Comparison of ENCODE assay signal across 19 mouse cellular contexts in the genomic region with DNA sequence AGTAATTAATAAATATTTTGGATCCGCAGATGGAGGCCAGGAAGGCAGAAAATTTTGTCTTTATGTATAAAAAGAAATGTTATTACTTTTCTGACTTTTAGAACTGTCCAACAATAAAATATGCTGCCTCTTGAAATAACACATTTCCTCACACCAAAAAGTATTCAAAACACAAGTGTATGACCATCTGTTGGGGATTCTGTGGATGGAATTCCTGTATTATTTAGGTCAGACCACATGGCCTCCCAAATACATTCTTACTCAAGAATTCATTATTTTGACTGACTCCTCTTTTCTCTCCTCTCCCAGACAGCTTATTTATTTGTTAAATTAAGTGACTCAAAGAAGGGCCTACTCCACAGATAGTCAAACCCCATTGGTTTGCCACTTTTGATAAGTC.
"Had no signal": no experiment of that assay in that cellular context is flagged by ENCODE, and none has a peak within 500 bp of the region (broad histone marks: within the 10 kb centered on the region; RNA-seq: fewer than 3 reads in every experiment).

No protein-coding gene starts in this region.

- ATAC-seq: midbrain, embryonic 16.5 days had no signal

- H3K4me2 ChIP-seq: lung, embryonic 14.5 days; midbrain, embryonic 12.5 days; neural tube, embryonic 13.5 days; neural tube, embryonic 15.5 days had no signal

- H3K9me3 ChIP-seq: midbrain, embryonic 10.5 days; midbrain, embryonic 12.5 days; neural tube, embryonic 13.5 days; neural tube, embryonic 15.5 days had no signal

- H3K36me3 ChIP-seq: midbrain, embryonic 10.5 days; midbrain, embryonic 12.5 days; neural tube, embryonic 13.5 days; neural tube, embryonic 15.5 days had no signal

- DNase-seq: lung, adult 18-20 months; lung, embryonic 14.5 days; lung, postnatal 10 days; lung, postnatal 4 days; midbrain, embryonic 14.5 days; retina, postnatal 1 day; right cerebral cortex, adult 18-20 months; right cerebral cortex, postnatal 25 days; right cerebral cortex, postnatal 4 days; spleen, adult 18-20 months; thymus, adult 18-20 months; thymus, postnatal 14 days; thymus, postnatal 36 days had no signal

- H3K27me3 ChIP-seq: midbrain, embryonic 12.5 days; neural tube, embryonic 13.5 days; neural tube, embryonic 15.5 days had no signal

- H3K9ac ChIP-seq: lung, embryonic 14.5 days; midbrain, embryonic 12.5 days; neural tube, embryonic 13.5 days; neural tube, embryonic 15.5 days had no signal

- H3K27ac ChIP-seq: midbrain, embryonic 10.5 days; midbrain, embryonic 12.5 days; neural tube, embryonic 13.5 days; neural tube, embryonic 15.5 days had no signal

- H3K4me3 ChIP-seq: midbrain, embryonic 10.5 days; midbrain, embryonic 12.5 days; myocyte; neural tube, embryonic 13.5 days; neural tube, embryonic 15.5 days had no signal
